Mouse (Mus musculus) cortical plate, adult 2 months (tissue): ENCODE results near the gene Slc12a6. TPM values are rescaled to one million over a fixed set of nuclear protein-coding genes. Genes with fewer than 3 reads are reported as not detected.

ENCODE experiments used
- H3K27ac ChIP-seq: fragments of 200-500 bp; 2 replicates; pipeline ENCODE4 v1.5.1; 2012; ENCODE audit warnings: low read length, control low read depth, inconsistent platforms; ENCODE audit not compliant: insufficient read depth
- H3K4me1 ChIP-seq: fragments of 200-500 bp; 2 replicates; pipeline ENCODE4 v1.6.1; 2011; ENCODE audit warnings: low read length; ENCODE audit not compliant: control insufficient read depth, insufficient read depth
- H3K4me3 ChIP-seq: fragments of 200-500 bp; 2 replicates; pipeline ENCODE4 v1.5.1; 2011; ENCODE audit warnings: mild to moderate bottlenecking, low read length, control low read depth; ENCODE audit not compliant: insufficient read depth
- CTCF ChIP-seq: fragments of 200-500 bp; IDR thresholded peaks from 2 replicates; pipeline ENCODE4 v1.5.1; 2011; ENCODE audit warnings: mild to moderate bottlenecking, control low read depth, low read length; ENCODE audit not compliant: insufficient read depth; ENCODE audit errors: extremely low read depth
- POLR2A ChIP-seq: fragments of 200-500 bp; IDR thresholded peaks from 2 replicates; pipeline ENCODE4 v1.6.1; 2011; ENCODE audit warnings: mild to moderate bottlenecking, low read length, control low read depth; ENCODE audit not compliant: insufficient read depth; ENCODE audit errors: extremely low read depth
- polyA plus RNA-seq: library from polyadenylated mRNA; depleted of rRNA; stranded (reverse); fragments of >200 nt; gene quantifications from 2 replicates; pipeline ENCODE4 v1.2.3, GENCODE M21; 2012

Gene Slc12a6
- polyA plus RNA-seq, 1 experiment: 109 TPM

- Histone ChIP-seq H3K4me3 (no peak overlapping the region), H3K27ac (no peak overlapping the region), H3K4me1 (no peaks in the 10 kb centered on the region)
- no peak for TF ChIP-seq CTCF
- TF ChIP-seq POLR2A: no peak
These were observed 107.5 kb downstream of the Slc12a6 start for GRCm38 (mm10) chr2:112373141-112373540.

GRCm38 (mm10) chr2:112374610-112375009 is 109.0 kb downstream of the Slc12a6 start:
- no peaks in the 10 kb centered on the region for H3K4me1 ChIP-seq
- H3K27ac ChIP-seq: no peak overlapping the region
- TF ChIP-seq CTCF: no peak
- no peak for TF ChIP-seq POLR2A
- H3K4me3 ChIP-seq: no peak overlapping the region

- peak within 1 kb of the TSS; percentile 64 for H3K4me3 ChIP-seq
- no peaks in the 10 kb centered on the region; the same call in 1 of the 2 replicates for H3K4me1 ChIP-seq
- peak; percentile 70 for TF ChIP-seq CTCF
- no peak for TF ChIP-seq POLR2A
- H3K27ac ChIP-seq: no peak within 1 kb of the TSS
These were observed 113.6 kb downstream of the Slc12a6 start, which contains the start of gene Katnbl1 for GRCm38 (mm10) chr2:112378973-112379898. TSS of gene Katnbl1 (plus strand) at chr2:112379211.

- TF ChIP-seq CTCF: no peak
These were observed 114.5 kb downstream of the Slc12a6 start for GRCm38 (mm10) chr2:112380131-112380530.

GRCm38 (mm10) chr2:112381219-112381618 is 115.6 kb downstream of the Slc12a6 start:
- Histone ChIP-seq H3K4me1 (peaks cover 1% of the 10 kb centered on the region; the same call in 1 of the 2 replicates), H3K4me3 (no peak overlapping the region), H3K27ac (no peak overlapping the region)
- TF ChIP-seq POLR2A: no peak
- no peak for TF ChIP-seq CTCF

More at GRCm38 (mm10) chr2:112380131-112380530, 114.5 kb downstream of the Slc12a6 start:
- H3K27ac ChIP-seq: no peak overlapping the region
- H3K4me3 ChIP-seq: peak overlapping the region; percentile 64; the same call in 1 of the 2 replicates
- no peaks in the 10 kb centered on the region; the same call in 1 of the 2 replicates for H3K4me1 ChIP-seq

- Histone ChIP-seq H3K4me1 (peaks cover 3% of the 10 kb centered on the region), H3K27ac (no peak overlapping the region), H3K4me3 (no peak overlapping the region)
- no peak for TF ChIP-seq CTCF
- TF ChIP-seq POLR2A: no peak
These were observed 125.2 kb downstream of the Slc12a6 start for GRCm38 (mm10) chr2:112390843-112391242.

- H3K4me1 ChIP-seq: peaks cover 3% of the 10 kb centered on the region
- H3K27ac ChIP-seq: no peak overlapping the region
- H3K4me3 ChIP-seq: no peak overlapping the region
- TF ChIP-seq POLR2A (no peak), CTCF (no peak)
These were observed 125.8 kb downstream of the Slc12a6 start for GRCm38 (mm10) chr2:112391346-112392000.

- TF ChIP-seq CTCF (no peak), POLR2A (no peak)
- Histone ChIP-seq H3K4me1 (peaks cover 3% of the 10 kb centered on the region), H3K27ac (no peak overlapping the region), H3K4me3 (no peak overlapping the region)
These were observed 127.1 kb downstream of the Slc12a6 start for GRCm38 (mm10) chr2:112392689-112393088.

- no peak overlapping the region for H3K27ac ChIP-seq
- no peak overlapping the region for H3K4me3 ChIP-seq
- H3K4me1 ChIP-seq: peaks cover 3% of the 10 kb centered on the region
- TF ChIP-seq POLR2A: no peak
- TF ChIP-seq CTCF: no peak
These were observed 128.3 kb downstream of the Slc12a6 start for GRCm38 (mm10) chr2:112393958-112394357.

- H3K4me1 ChIP-seq: no peaks in the 10 kb centered on the region
- no peak overlapping the region for H3K27ac ChIP-seq
- TF ChIP-seq POLR2A (no peak), CTCF (no peak)
- H3K4me3 ChIP-seq: no peak overlapping the region
These were observed 131.0 kb downstream of the Slc12a6 start for GRCm38 (mm10) chr2:112396649-112397048.
